Mouse (Mus musculus): Measurements from ENCODE around the gene Mylk. TPM values are rescaled to one million over a fixed set of nuclear protein-coding genes. Genes with fewer than 3 reads are reported as not detected.
"Not testable (repeated sequence)": the region's sequence is repeated elsewhere in the genome, so short reads cannot be mapped to it uniquely, and the experiment has no call there.

Mylk gene
- total RNA-seq, 2 experiments from 2014 or later: 13.8 to 15.7 TPM

DNA sequence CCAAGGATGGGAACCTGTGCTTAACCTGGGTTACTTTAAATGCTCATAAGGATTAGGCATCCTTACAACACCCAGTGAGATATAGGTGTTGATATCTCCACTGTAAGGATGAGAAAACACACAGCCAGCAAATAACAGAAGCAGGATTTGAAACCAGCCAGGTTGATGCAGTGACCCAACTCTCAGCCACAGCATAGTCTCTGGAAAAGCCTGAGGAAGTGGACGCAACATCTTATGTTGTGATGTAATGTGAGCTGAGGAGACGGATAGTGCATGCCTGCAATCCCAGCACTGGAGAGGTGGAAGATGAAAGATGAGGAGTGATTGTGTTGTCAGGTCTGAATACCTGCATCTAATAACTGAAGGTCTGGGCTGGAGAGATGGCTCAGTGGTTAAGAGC, 22.4 kb downstream of the Mylk start:
- DNase-seq (ENCODE audit: low spot score in 2 of 2): no peak

DNA sequence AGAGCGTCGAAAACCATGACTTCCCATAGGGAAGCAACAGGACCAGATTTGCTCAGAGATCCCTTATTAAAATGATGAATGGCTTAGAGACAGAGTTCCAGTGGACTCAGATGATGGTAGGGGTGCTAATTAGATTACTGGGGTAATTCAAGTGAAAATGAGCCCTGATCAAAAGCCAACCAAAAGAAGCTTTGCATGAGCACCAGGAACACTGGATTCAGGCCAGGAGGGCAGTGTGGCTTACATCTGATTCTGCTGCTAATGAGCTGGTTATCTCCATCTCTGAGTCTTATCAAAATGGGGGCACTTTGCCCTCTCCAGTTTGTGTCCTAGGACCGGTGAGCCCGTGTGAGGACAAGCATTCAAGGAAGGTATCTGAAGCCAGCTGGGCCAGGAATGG, 23.4 kb downstream of the Mylk start:
- no peak for DNase-seq (ENCODE audit: low spot score in 2 of 2)

DNA sequence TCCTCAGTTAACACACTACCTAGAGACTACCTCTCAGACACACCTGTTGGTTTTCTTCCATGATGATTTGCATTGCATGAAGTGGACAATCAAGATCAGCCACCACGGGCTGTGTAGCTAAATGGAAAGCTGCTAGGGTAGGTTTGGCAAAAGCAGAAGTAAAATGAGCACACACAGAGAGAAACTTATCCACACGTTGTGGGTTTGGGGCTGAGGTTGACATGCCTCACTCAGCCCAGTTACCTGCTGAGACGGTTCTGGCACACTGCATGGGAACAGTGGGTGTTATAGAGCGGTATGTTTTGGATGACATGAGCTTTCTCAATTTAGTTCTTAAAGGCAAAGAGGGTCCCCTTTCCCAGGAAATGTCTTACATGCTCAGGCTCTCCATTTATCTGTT, 25.1 kb downstream of the Mylk start:
- DNase-seq (ENCODE audit: low spot score in 2 of 2): no peak

DNA sequence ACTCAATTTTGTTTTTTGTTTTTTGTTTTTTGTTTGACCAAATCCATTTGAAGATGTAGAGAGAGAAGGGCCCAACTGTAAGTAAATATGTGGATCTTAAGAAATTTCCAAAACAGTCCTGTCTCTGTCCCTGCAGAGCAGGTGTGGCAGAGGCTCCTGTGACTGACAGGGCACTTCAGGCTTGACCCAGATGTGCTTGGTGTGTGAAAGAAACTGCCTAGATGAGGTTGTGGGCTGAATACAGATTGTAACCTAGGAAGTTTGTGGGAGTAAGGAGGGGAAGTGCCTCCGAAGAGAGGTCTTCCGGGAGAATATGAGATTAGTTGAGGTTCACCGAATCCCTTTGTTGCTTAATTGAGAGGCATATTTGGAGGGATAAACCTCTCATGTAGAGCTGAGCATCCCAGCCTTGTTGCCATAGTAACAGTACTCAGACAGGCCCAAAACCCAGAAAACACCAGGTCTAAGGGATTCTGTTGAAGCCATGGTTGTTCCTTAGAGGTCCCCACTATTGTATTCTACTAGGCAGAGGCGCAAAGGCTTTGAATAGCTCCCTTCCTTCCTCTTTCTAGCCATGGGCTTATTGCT, 27.5 kb downstream of the Mylk start:
- no peak for DNase-seq (ENCODE audit: low spot score in 2 of 2)

DNA sequence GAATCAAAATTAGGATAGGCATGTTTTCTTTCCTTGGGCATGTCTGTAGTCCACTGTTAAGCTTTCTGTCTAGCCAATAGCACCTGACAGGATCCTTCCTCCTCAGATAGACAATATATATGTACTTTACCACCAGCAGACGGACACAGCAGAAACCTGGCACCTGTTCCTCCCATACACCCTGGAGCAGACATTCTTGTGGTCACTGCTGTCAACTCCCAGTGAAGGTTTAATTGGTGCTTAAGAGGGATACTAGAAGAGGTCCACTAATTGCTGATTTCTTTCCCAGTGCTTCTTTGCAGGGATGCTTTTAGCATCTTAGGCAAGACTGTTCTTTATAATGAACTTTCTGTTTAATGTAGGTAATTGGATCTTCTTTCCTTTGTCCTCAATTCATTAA, 37.4 kb downstream of the Mylk start:
- DNase-seq (ENCODE audit: low spot score in 2 of 2): no peak

DNA sequence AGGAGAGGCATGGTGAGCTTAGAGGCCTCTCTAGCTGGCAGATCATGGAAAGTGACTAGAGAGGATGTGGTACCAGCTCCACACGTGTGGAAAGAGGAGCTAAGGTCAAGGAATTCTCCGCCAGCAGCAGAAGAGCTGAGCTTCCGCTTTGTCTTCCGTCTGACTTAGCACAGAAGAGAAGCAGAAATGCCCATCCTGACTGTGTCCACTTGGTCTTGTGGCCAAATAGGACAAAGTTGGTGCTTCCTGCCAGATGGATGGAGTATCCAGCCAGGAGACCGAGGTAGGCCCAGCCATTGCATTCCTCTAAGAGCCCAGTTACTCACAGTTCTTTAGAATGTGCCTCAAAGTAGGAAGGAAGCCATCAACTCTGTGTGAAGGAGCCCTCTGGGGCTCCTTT, 38.5 kb downstream of the Mylk start:
- DNase-seq (ENCODE audit: low spot score in 2 of 2): no peak

DNA sequence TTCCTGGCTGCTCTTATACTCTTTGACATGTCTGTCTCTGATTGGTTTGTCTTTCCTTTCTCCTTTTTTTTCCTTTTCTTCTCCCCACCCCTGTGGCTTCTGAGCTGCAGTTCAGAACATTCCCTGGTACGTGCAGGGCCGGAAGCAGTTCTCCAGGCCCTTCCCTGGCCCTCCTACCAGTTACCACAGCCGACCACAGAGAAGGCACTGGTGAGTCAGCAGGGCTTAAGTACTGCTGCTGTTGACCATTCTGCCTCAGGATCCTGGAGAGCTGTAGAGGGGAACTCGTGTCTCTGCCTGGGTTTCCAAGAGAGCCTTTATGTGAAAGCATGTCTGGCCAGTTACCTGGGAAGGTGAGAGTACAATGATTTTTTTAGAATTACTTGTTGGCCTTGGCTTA, 39.7 kb downstream of the Mylk start:
- DNase-seq (ENCODE audit: low spot score in 2 of 2): no peak

DNA sequence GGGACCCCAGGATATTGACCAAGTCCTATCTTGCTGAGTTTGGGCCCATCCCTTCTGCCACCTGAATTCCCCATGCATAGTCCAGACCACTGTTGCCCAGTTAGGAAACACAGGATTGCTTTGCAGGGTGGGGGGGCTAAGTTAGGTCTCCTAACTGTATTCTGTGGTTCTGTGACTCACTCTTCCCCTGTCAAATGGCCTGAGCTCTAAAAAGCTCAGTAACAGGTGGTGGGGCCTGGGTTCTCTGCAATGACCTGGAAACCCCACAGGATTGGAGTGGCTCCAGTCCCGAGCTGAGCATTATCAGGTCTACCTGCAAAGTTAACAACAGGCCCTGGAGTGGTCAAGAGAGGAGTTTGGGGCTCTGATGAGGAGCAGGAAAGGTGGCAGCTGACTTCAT, 47.5 kb downstream of the Mylk start:
- DNase-seq (ENCODE audit: low spot score in 2 of 2): no peak

DNA sequence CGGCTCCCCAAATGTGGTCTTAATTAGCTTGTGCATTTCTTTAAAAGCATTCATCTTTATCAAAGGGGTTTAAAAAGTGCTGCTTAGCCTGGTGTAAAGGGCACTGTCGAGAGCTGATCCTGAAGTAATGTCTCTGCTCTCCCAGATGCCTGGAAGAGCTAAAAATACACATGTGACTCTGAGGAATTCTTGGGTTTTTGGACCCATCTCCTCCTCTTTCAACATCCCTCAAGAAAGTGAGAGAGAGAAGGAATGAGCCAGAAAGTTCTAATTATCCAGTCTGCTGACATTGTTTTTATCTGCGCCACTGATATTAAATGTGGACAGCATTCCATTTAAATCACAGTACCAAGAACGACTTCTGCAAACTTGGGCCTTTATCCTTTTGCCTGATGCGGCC, 48.0 kb downstream of the Mylk start:
- DNase-seq (ENCODE audit: low spot score in 2 of 2): no peak

DNA sequence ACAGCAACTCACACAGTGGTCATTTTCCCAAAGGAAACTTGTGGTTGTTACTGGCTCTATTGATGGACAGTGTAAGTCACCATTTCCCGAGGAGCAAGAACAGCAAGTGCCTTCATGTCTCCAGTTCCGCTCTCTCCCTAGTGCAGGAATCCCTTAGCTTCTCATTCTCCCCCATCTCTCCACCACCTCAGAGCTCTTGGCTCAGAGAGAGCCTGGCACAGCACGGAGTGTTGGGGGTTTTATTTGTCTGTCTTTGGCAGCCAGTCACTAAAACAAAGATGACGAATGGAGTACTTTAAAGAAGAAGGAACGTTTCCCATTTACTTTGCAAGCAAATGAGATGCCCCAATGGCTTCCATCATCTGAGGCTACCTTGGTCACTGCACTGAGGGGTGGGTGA, 56.2 kb downstream of the Mylk start:
- DNase-seq (ENCODE audit: low spot score in 2 of 2): no peak

DNA sequence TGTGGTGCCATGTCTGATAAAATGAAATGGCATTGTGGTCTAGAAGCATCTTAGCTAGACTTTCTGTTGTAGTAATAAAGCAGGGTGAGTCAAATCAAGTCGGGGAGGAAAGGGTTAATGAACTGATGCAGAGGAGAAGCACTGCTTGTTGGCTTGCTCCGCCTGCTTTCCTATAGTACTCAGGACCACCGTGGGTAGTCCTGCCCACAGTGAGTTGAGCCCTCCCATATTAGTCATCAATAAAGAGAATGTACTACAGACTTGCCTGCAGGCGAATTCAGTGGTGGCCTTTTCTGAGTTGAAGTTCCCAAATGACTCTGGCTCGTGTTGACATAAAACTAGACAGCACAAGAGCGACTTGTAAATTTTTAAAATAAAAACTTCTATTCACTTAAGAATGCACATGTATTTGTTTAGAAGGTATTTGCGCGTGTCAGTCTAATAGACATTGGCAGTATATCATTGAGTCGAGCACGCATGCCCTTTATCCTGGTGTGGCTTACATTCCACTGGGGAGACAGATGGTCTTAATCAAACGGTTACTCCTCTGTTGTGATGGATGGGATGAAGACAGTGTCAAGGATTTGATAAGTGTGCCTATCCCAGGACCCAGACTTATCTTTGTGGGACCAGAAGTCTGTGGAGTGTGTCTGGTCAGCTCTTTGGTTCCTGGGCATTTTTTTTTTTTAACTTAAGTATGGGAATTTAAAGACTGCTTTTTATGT, 59.4 kb downstream of the Mylk start:
- no peak for DNase-seq (ENCODE audit: low spot score in 2 of 2)

DNA sequence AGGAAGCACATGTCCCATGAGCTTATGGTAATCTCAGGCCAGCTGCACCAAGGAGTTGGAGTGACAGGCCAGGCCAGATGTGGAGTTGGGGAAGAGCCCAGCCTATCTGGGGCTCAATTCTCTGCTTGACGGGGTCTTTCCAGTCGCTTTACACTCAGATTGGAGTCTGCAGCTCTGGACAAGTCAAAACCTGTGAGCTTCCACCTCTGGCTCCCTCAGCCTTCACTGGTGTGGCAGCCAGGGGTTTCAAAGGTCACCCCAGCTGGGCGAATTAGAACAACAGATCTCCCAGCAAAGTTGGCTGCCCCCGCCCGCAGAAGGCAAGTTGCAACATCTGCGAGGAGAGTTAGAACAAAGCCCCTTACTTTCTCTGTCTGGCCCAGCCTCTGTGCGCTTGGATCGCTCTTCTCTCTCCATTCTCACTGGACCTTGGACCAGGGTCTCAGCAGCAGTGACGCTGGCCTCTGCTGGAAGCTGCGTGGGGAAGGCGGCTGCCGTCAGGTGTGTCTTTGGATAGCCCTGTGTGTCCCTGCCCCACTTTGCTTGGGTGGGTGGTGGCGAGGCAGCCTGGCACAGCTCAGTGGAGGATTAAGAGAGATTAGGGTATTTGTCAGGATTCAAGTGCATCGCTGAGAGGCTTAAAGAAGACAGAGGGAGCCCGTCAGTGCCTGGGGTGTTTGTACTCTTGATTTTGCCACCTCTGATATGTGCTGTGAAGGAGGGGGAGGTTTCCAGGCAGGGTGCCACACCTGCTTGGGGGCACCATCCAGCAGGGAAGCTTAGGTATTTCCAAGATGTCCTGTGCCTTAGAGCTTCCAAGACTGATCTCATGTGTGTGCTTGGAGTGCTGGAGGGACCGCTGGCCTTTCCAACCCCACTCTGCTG, 62.1 kb downstream of the Mylk start:
- DNase-seq (ENCODE audit: low spot score in 2 of 2): no peak

DNA sequence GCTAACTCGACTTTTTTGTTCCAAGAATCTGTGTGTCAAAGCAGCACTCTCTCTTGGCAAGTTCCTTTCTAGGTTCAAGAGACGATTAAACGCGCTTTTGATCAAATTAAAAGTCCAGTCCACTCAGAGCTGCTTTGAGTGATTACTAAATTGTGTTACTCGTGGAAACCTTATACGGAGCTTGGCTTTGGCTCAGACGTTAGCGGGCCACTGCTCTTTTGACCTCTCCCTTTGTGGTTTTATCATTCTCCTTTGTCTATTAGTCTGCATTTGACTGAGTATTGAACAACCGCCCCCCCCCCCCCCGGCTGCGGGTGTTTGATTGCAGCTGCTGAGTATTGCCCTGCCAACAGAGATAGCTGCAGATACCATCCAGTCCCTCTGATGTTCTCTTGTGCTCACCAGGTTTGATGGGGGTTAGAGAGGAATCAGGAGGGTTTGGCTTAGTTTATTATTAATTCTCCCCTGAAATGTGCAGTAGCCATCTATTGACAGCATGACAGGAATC, 62.8 kb downstream of the Mylk start:
- DNase-seq (ENCODE audit: low spot score in 2 of 2): no peak

DNA sequence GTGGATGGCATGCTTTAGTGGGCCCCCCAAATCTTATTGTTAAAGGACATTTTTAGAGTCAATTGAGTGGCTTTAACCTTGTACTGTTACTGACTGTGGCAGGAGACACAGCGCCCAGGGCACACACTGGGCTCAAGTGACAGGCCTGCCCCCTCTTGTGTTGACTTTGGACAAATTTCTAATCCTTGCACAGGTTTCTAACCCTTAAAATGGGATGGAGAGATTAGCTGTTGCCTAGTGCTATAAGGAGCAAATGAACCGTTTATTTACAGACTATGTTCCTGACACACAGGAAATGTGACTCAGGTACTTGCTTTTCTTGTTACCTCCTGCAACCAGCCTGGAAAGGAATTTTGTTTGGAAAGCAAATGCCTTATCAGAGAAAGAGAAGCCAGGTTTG, 67.2 kb downstream of the Mylk start:
- DNase-seq (ENCODE audit: low spot score in 2 of 2): no peak

DNA sequence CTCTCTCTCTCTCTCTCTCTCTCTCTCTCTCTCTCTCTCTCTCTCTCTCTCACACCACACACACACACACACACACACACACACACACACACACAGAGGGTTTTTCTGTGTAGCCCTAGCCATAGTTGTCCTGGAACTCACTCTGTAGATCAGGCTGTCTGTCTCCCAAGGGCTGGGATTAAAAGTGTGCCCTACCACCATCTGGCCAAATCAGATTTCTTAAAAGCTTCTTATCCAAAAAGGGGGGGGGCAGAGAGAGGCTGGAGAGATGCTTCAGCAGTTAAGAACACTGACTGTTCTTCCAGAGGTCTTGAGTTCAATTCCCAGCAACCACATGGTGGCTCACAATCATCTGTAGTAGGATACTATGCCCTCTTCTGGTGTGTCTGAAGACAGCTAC, 68.2 kb downstream of the Mylk start:
- DNase-seq (ENCODE audit: low spot score in 2 of 2): not testable (repeated sequence)

DNA sequence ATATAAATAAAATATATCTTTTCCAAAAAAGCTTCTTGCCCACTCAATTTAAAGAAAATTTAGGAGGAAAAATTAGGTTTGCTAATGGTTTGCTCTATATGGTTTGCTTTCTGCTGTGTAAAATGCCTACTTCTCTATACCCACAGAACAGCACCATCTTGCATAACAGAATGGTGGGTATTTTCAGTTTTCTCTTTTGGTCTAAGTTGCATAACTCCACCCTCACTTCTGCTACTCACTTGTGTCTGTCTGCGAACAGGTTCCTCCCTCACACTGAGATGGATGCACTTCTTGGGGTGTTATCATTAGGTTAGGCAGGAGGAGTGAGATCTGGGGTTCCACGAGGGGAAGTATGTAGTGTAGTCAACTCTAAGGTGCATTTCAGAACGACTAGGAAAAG, 68.6 kb downstream of the Mylk start:
- no peak for DNase-seq (ENCODE audit: low spot score in 2 of 2)

DNA sequence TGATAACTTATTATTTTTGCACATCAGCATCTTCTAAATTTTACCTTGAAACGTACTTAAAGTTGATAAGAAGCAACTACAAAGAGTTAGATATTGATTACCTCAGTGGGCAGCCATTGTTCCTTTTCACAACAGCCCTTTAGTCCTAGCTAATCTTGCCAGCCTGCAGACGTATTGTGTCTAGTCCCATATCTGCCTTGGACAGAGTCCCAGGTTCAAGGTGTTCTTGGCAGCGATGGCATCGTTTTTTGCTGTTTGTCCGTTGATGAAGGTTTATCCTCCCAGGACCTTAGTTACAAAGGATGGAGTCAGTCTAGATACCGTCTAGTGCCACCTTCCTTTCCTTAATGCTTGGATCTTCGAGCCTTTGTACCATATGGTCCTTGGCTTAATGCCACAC, 69.6 kb downstream of the Mylk start:
- no peak for DNase-seq (ENCODE audit: low spot score in 2 of 2)

DNA sequence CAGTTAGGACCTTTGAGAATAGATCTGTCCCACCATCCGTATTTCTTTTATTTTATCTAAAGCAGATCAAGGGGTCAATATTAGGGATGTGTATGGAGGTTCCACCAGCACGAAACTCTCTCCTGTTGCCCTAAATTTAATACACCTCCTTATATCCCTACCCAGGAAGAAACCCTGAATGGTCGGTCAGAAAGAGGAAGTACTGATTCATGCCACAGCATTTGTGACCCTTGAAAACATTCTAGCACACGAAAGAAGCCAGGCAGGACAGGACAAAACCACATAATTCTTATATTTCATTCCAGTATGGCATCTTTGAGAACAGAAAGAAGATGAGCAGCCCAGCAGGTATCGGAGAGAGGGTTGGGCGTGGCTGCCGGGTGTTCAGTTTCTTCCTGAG, 71.5 kb downstream of the Mylk start:
- no peak for DNase-seq (ENCODE audit: low spot score in 2 of 2)

DNA sequence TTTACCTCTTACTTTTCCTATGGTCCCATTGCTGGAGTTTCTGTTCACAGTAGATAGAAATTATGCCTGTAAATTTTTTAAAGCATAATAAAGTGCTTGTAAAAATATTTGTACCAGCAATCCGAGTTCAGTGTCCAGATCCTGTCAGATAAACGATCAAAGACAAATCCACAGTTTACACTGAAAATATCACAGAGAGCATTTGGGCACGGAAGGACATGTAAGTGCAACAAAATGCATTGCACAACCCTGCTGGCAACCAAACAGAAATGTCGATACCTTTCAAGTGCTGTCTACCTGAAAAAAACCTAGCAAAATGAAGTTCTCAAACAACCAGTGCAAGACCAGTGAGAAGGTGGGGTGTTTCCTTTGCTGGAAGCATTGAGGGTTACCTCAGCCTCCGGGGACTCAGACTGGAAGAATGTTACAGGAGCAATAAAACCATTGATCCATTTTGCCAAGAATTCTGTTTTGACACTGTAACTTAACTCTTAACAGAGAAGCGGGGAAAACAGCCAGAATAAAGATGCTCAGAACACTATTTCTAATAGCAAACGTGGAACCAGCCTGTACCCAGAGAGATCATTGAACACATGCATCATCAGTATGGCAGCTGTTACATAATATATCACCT, 80.2 kb downstream of the Mylk start:
- no peak for DNase-seq (ENCODE audit: low spot score in 2 of 2)

DNA sequence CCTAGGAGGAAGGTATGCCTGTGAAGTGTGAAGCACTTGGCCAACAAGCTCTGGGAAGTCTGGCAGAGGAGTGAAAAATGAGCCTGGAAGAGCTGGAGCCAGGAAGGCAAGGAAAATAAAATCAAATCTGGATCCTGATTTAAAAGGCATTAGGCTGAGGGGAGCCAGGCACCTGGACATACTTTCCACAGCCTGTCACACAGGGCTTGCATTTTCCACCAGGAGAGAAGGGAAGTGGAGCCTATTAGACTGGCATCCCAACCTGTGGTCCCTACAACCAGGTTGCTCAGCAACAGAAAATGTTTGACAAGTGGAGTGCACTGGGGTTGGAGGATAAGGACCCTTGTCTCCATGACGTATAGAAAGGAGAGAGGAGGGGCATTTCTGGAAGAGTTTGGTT, 89.5 kb downstream of the Mylk start:
- DNase-seq (ENCODE audit: low spot score in 2 of 2): no peak

DNA sequence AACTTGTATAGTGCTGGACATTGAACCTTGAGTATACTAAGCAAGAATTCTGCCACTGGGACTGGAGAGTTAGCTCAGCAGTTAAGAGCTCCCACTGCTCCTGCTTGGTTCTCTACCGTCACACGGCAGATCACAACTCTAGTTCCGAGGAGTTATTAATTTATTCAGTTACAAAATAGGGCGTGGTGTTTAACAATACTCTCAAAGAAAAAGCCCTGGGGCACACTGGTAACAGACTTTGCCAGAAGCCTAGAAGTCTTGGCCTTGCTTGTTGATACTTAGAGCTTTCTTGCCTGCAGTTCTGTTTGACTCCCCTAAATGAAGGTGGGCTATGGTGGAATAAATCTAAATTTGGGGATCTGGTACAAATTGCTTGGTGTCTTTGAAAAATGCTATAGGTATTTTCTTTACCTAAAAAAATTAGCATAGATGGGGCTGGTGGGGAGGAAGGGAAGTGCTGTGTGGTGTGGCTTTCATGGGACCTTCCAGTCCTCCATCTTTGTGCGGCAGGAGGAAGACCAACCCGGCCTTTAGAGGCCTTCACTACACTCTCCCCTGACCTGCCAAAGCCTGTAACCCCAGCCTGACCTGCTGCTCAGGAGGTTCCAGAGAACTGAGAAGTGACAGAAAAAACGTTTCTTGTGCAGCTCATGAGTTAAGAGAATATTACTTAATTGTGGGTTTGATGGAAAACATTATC, 94.1 kb downstream of the Mylk start:
- no peak for DNase-seq (ENCODE audit: low spot score in 2 of 2)

All from left cerebral cortex, adult 18-20 months (tissue).